ENCODE assay signal across 23 mouse cellular contexts in genomic region chr7:127641260-127641659, GRCm38 (mm10). TPM values are rescaled to one million over a fixed set of nuclear protein-coding genes. Genes with fewer than 3 reads are reported as not detected.
DNase-seq lines count a peak whose midpoint lies in the region; ATAC-seq and TF ChIP-seq lines count a peak whose summit lies in the region.
"Had no signal": no experiment of that assay in that cellular context is flagged by ENCODE, and none has a peak within 500 bp of the region (broad histone marks: within the 10 kb centered on the region; RNA-seq: fewer than 3 reads in every experiment).

No protein-coding gene starts in this region.

- no peak for TF ChIP-seq CTCF in layer of hippocampus, adult 2 months (conservative IDR thresholded peaks at IDR 0.05)
- no peak for TF ChIP-seq CTCF in intestine, postnatal 0 days (IDR thresholded peaks at IDR 0.05; ENCODE audit: low read depth)

- H3K9ac ChIP-seq in intestine, postnatal 0 days (ENCODE audit: low read depth, low read length): no peak overlapping the region
- H3K9ac ChIP-seq: embryonic facial prominence, embryonic 13.5 days; heart, embryonic 15.5 days; hindbrain, embryonic 14.5 days had no signal

- 74% methylated on average over 4 of the region's 4 CpGs for WGBS in forebrain, embryonic 10.5 days
- whole genome bisulfite sequencing in intestine, postnatal 0 days: 37% methylated on average over 4 of the region's 4 CpGs

- ATAC-seq in intestine, postnatal 0 days: no peak
- ATAC-seq: activated CD4-positive, CD25-positive, alpha-beta regulatory T cell, adult 4 months; forebrain, embryonic 14.5 days had no signal

- no peak overlapping the region; the same call in 1 of the 2 replicates for H3K27ac ChIP-seq in layer of hippocampus, adult 2 months
- H3K27ac ChIP-seq in forebrain, embryonic 10.5 days: no peak overlapping the region
- H3K27ac ChIP-seq in intestine, postnatal 0 days (ENCODE audit: low read depth, low read length): no peak overlapping the region
- H3K27ac ChIP-seq: embryonic facial prominence, embryonic 13.5 days; heart, embryonic 15.5 days; hindbrain, embryonic 14.5 days; midbrain, embryonic 10.5 days had no signal

- H3K4me1 ChIP-seq in forebrain, embryonic 10.5 days: peaks cover 14% of the 10 kb centered on the region
- H3K4me1 ChIP-seq in intestine, postnatal 0 days (replicated peaks; ENCODE audit: control insufficient read depth, insufficient read depth, low read length): no peaks in the 10 kb centered on the region

- no peaks in the 10 kb centered on the region for H3K9me3 ChIP-seq in forebrain, embryonic 10.5 days
- H3K9me3 ChIP-seq in intestine, postnatal 0 days (ENCODE audit: control insufficient read depth): no peaks in the 10 kb centered on the region
- H3K9me3 ChIP-seq: embryonic facial prominence, embryonic 13.5 days; heart, embryonic 15.5 days; midbrain, embryonic 10.5 days had no signal

- H3K4me3 ChIP-seq in layer of hippocampus, adult 2 months: no peak overlapping the region
- no peak overlapping the region for H3K4me3 ChIP-seq in forebrain, embryonic 10.5 days
- H3K4me3 ChIP-seq in intestine, postnatal 0 days (ENCODE audit: low read depth, low read length): no peak overlapping the region
- H3K4me3 ChIP-seq: embryonic facial prominence, embryonic 13.5 days; erythroblast, embryonic 14.5 days; heart, embryonic 15.5 days; midbrain, embryonic 10.5 days had no signal

- H3K4me2 ChIP-seq in intestine, postnatal 0 days (replicated peaks; ENCODE audit: low read depth): no peak overlapping the region
- H3K4me2 ChIP-seq: embryonic facial prominence, embryonic 13.5 days; heart, embryonic 15.5 days; hindbrain, embryonic 14.5 days had no signal

- peak; percentile 30 to 41 for DNase-seq in layer of hippocampus, adult 2 months (ENCODE audit: low spot score in 2 of 2)
- no peak for DNase-seq in layer of hippocampus, postnatal 10 days (ENCODE audit: low spot score in 2 of 2)
- DNase-seq in right cerebral cortex, adult 2 months (ENCODE audit: low spot score in 2 of 2): peak; percentile 11 to 21
- DNase-seq in right cerebral cortex, postnatal 4 days: no peak
- peak; percentile 61 for DNase-seq in gonadal fat pad, adult 2 months (ENCODE audit: low read depth)
- DNase-seq in forebrain, embryonic 10.5 days (ENCODE audit: extremely low spot score, low spot score): no peak
- DNase-seq: adrenal gland, postnatal 10 days; B cell, adult 2 months; cerebellum, adult 2 months; cerebellum, postnatal 36 days; embryo, embryonic 11 days; heart, postnatal 4 days; kidney, adult 9 months; kidney, postnatal 14 days; thymus, adult 2 months had no signal

- H3K27me3 ChIP-seq in forebrain, embryonic 10.5 days (ENCODE audit: poor library complexity, severe bottlenecking): peaks cover 5% of the 10 kb centered on the region
- H3K27me3 ChIP-seq in intestine, postnatal 0 days (replicated peaks; ENCODE audit: control insufficient read depth, insufficient read depth, low read length): no peaks in the 10 kb centered on the region
- H3K27me3 ChIP-seq: embryonic facial prominence, embryonic 13.5 days; heart, embryonic 15.5 days had no signal

- H3K36me3 ChIP-seq in forebrain, embryonic 10.5 days (replicated peaks): no peaks in the 10 kb centered on the region
- no peaks in the 10 kb centered on the region for H3K36me3 ChIP-seq in intestine, postnatal 0 days (ENCODE audit: control insufficient read depth, insufficient read depth)
- H3K36me3 ChIP-seq: embryonic facial prominence, embryonic 13.5 days; heart, embryonic 15.5 days; midbrain, embryonic 10.5 days had no signal

RNA-seq across cellular contexts. Expression of gene Zfp629, which starts 25.7 kb away (rescaled TPM):
- 10 to 100 TPM; 21.8 to 22.5 TPM for total RNA-seq in layer of hippocampus, adult 2 months (2021)
- 10 to 100 TPM; 25.1 to 31.8 TPM for total RNA-seq in layer of hippocampus, postnatal 10 days (2021)
- polyA plus RNA-seq in gonadal fat pad, adult 2 months (2012; rRNA removed): 14.6 and 18.1 TPM in 2 replicates
- 30.6 and 33.0 TPM in 2 replicates for polyA plus RNA-seq in forebrain, embryonic 10.5 days (2016; fragmentation: Nextera tagmentation; extraction: Ambion mirVana)
- 3.0 and 3.8 TPM in 2 replicates for polyA plus RNA-seq in intestine, postnatal 0 days (2015; fragmentation: Nextera tagmentation; extraction: Ambion mirVana)

RNA-seq across cellular contexts. Expression of gene Rnf40, which starts 52.7 kb away (rescaled TPM):
- 10 to 100 TPM; 69.5 to 72.8 TPM for total RNA-seq in layer of hippocampus, adult 2 months (2021)
- total RNA-seq in layer of hippocampus, postnatal 10 days (2021): 10 to 100 TPM; 70.6 to 71.3 TPM
- polyA plus RNA-seq in gonadal fat pad, adult 2 months (2012; rRNA removed): 29.2 and 32.8 TPM in 2 replicates
- polyA plus RNA-seq in forebrain, embryonic 10.5 days (2016; fragmentation: Nextera tagmentation; extraction: Ambion mirVana): 60.5 and 62.8 TPM in 2 replicates
- 16.7 and 20.6 TPM in 2 replicates for polyA plus RNA-seq in intestine, postnatal 0 days (2015; fragmentation: Nextera tagmentation; extraction: Ambion mirVana)

RNA-seq across cellular contexts. Expression of gene Ccdc189, which starts 52.9 kb away (rescaled TPM):
- 10 to 100 TPM; 11.5 to 12.9 TPM for total RNA-seq in layer of hippocampus, adult 2 months (2021)
- total RNA-seq in layer of hippocampus, postnatal 10 days (2021): 10 to 100 TPM; 10.5 to 11.2 TPM
- 16.9 and 18.8 TPM in 2 replicates for polyA plus RNA-seq in gonadal fat pad, adult 2 months (2012; rRNA removed)
- polyA plus RNA-seq in forebrain, embryonic 10.5 days (2016; fragmentation: Nextera tagmentation; extraction: Ambion mirVana): 12.2 and 12.8 TPM in 2 replicates
- 3.0 and 3.1 TPM in 2 replicates for polyA plus RNA-seq in intestine, postnatal 0 days (2015; fragmentation: Nextera tagmentation; extraction: Ambion mirVana)

Comparison
In these comparisons a context has a peak if more than half of its experiments do, and no peak if none do; other contexts are left out.
1. DNase-seq: peak in layer of hippocampus, adult 2 months (2 of 2), right cerebral cortex, adult 2 months (2 of 2) and gonadal fat pad, adult 2 months (single experiment); none in layer of hippocampus, postnatal 10 days (0 of 2), right cerebral cortex, postnatal 4 days (single experiment) and forebrain, embryonic 10.5 days (single experiment).